Mouse (Mus musculus) liver, embryonic 14.5 days (tissue): ENCODE measurements around the gene Akr1c18.

Source experiments
- CTCF ChIP-seq: IDR thresholded peaks from 2 replicates; pipeline ENCODE4 v1.5.1; 2016; ENCODE audit warnings: antibody characterized with exemption, low read depth, control low read depth
- EP300 ChIP-seq: IDR thresholded peaks from 2 replicates; pipeline ENCODE4 v1.6.1; 2016; ENCODE audit warnings: antibody characterized with exemption, low read depth

DNA sequence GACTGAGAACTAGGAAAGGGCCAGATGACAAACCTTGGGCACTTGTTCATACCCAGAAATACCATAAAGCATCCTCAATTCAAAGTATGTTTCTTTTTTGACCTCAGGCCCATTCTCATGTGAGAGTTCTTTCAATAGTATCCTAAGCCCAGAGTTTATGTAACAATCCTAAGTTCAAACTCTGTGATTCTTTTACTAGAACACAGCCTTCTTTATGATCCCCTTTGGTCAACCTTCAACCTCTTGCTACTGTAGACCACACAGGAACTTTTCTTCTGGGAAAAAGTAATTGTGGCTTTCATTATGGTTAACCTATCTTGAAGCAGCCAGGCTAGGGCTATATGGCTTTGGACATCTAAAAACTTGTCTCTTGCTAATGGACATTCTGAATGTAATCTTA, 48.8 kb downstream of the Akr1c18 start:
- no peak for TF ChIP-seq EP300
- TF ChIP-seq CTCF: no peak
